17 mouse cellular contexts compared by ENCODE assay signal in the genomic region with DNA sequence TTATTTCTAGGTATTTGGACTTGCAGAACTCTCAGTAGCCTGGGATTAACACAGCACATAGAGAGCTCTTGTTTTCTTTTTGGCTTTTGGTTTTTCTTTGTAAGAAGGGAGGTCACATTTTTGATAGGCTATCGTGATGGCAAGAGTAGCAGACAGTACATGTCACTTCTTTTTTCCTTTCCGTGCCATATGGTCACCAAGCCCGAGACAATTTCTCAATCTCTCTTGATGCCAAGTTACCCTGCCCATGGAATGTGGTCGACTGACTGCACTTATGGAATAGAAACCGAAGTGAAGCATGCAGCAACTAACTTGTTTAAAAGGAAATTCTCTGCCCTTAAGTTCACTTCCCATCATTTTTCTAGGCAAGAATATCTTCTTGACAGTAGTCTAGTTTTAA. TPM values are rescaled to one million over a fixed set of nuclear protein-coding genes. Genes with fewer than 3 reads are reported as not detected.
"Had no signal": no experiment of that assay in that cellular context is flagged by ENCODE, and none has a peak within 500 bp of the region (broad histone marks: within the 10 kb centered on the region; RNA-seq: fewer than 3 reads in every experiment).

No protein-coding gene starts in this region.

- H3K36me3 ChIP-seq: limb, embryonic 12.5 days; limb, embryonic 15.5 days; liver, embryonic 13.5 days; neural tube, embryonic 12.5 days; neural tube, embryonic 15.5 days had no signal

- H3K27ac ChIP-seq: limb, embryonic 12.5 days; limb, embryonic 15.5 days; liver, embryonic 13.5 days; neural tube, embryonic 12.5 days; neural tube, embryonic 15.5 days had no signal

- H3K4me1 ChIP-seq: limb, embryonic 12.5 days; limb, embryonic 15.5 days; liver, embryonic 13.5 days; neural tube, embryonic 12.5 days; neural tube, embryonic 15.5 days had no signal

- DNase-seq: kidney, postnatal 14 days; kidney, postnatal 4 days; left cerebral cortex, postnatal 4 days; liver, embryonic 13.5 days; lung, adult 2 months; lung, postnatal 14 days; lung, postnatal 4 days; midbrain, embryonic 14.5 days; retina, postnatal 1 day; thymus, adult 18-20 months; thymus, postnatal 36 days had no signal

- H3K9ac ChIP-seq: limb, embryonic 12.5 days; limb, embryonic 15.5 days; liver, embryonic 13.5 days; neural tube, embryonic 12.5 days; neural tube, embryonic 15.5 days had no signal

- H3K4me2 ChIP-seq: limb, embryonic 12.5 days; limb, embryonic 15.5 days; liver, embryonic 13.5 days; midbrain, embryonic 11.5 days; neural tube, embryonic 12.5 days; neural tube, embryonic 15.5 days had no signal

- H3K9me3 ChIP-seq: limb, embryonic 12.5 days; limb, embryonic 15.5 days; liver, embryonic 13.5 days; neural tube, embryonic 12.5 days; neural tube, embryonic 15.5 days had no signal

- H3K27me3 ChIP-seq: limb, embryonic 12.5 days; limb, embryonic 15.5 days; liver, embryonic 13.5 days; neural tube, embryonic 12.5 days; neural tube, embryonic 15.5 days had no signal

- H3K4me3 ChIP-seq: limb, embryonic 12.5 days; limb, embryonic 15.5 days; liver, embryonic 13.5 days; neural tube, embryonic 12.5 days; neural tube, embryonic 15.5 days had no signal

RNA-seq across cellular contexts. Expression of a gene that starts 10.0 kb away (rescaled TPM):
- total RNA-seq: megakaryocyte-erythroid progenitor cell, adult 5-6 weeks had no signal
